Mouse (Mus musculus): ENCODE measurements around the gene Gas6.

DNA sequence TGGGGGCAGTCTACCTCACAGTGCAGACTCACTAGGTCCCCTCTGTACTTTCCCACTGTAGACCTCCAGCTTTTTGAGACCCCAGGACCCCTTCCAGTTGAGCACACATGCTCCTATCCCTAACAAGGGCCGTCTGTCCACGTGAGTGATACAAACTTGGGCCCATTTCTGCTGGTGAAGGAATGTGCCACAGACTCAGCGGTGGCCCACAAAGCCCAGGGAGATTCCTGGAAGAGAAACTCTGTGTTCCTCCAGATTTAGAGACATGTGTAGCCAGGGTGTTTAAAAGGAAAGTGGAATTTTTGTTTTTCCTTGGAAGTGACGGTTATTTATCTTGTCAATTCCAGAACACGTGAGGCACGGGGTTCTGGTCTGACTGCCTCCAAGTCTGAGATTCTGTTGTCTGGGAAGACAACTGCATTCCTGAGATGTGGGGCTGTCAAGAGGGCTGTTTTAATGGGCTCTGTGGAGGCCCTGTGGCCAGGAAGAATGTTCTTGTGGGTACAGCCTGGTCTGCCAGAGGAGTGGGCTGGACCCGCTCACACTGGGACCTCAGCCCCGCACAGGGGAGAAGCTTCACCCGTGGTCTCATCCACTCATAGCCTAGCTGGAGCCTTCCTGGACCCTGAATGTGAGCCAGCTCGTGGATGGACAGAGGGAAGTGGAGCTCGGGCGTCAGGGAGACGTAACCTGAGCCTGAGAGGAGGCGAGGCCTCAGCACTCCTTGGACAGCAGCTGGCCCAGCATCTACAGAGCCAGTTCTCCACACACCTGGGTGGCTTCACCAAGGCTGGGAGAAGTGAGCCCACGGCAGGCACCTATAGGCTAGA, 34.9 kb upstream of the Gas6 start:
- no peak for TF ChIP-seq CTCF (IDR thresholded peaks at IDR 0.05; ENCODE audit: extremely low read depth, insufficient read depth, low read length)
- no peak for TF ChIP-seq POLR2A (IDR thresholded peaks at IDR 0.05; ENCODE audit: extremely low read depth, insufficient read depth, low read length)
